Mouse (Mus musculus) hindbrain, embryonic 11.5 days (tissue): Measurements from ENCODE around the gene Gipc2. TPM values are rescaled to one million over a fixed set of nuclear protein-coding genes. Genes with fewer than 3 reads are reported as not detected.
A peak's percentile ranks its signal among the peaks of the same experiment; 100 is the strongest.

Experiments
- ATAC-seq: fragments of 200-750 bp; cut with Nextera tagmentation; 2 replicates; pipeline ENCODE4 v1.8.0; 2017; ENCODE audit warnings: mild to moderate bottlenecking, moderate TSS enrichment, moderate library complexity; ENCODE audit not compliant: low FRiP score
- DNase-seq: peaks from one replicate; pipeline ENCODE4 v3.0.0-alpha.2; 2015; ENCODE audit warnings: low spot score
- H3K27ac ChIP-seq: fragments of 300-500 bp; sonication (generic); 2 replicates; pipeline ENCODE4 v1.5.1; 2014; ENCODE audit warnings: mild to moderate bottlenecking, low read depth, low read length
- H3K27me3 ChIP-seq: fragments of 300-500 bp; sonication (generic); 2 replicates; pipeline ENCODE4 v1.6.1; 2014; ENCODE audit warnings: mild to moderate bottlenecking, low read length, moderate library complexity, mixed read lengths; ENCODE audit not compliant: control insufficient read depth, insufficient read depth
- H3K36me3 ChIP-seq: fragments of 300-500 bp; sonication (generic); 2 replicates; pipeline ENCODE4 v1.6.1; 2014; ENCODE audit warnings: mild to moderate bottlenecking, low read length, moderate library complexity, mixed read lengths; ENCODE audit not compliant: control insufficient read depth, insufficient read depth
- H3K4me1 ChIP-seq: fragments of 300-500 bp; sonication (generic); replicated peaks from 2 replicates; pipeline ENCODE4 v1.6.1; 2014; ENCODE audit warnings: low read length, mixed read lengths; ENCODE audit not compliant: control insufficient read depth, insufficient read depth
- H3K4me2 ChIP-seq: fragments of 300-500 bp; sonication (generic); replicated peaks from 2 replicates; pipeline ENCODE4 v1.6.1; 2014; ENCODE audit warnings: mild to moderate bottlenecking, low read depth, low read length
- H3K4me3 ChIP-seq: fragments of 300-500 bp; sonication (generic); 2 replicates; pipeline ENCODE4 v1.5.1; 2014; ENCODE audit warnings: low read depth, low read length
- H3K9ac ChIP-seq: fragments of 300-500 bp; sonication (generic); 2 replicates; pipeline ENCODE4 v1.6.1; 2014; ENCODE audit warnings: low read depth, low read length
- H3K9me3 ChIP-seq: fragments of 300-500 bp; sonication (generic); 2 replicates; pipeline ENCODE4 v1.6.1; 2016; ENCODE audit warnings: low read length; ENCODE audit not compliant: control insufficient read depth
- WGBS: fragments of 180-500 bp; shearing (Covaris S2); extraction: QIAGEN DNeasy Blood & Tissue Kit; methylation state at CpG from one replicate; pipeline ENCODE4 v1.1.7; 2014; 5-methylcytosine and 5-hydroxymethylcytosine counted together
- polyA plus RNA-seq: library from polyadenylated mRNA; unstranded; fragments of >200 nt; fragmentation: Nextera tagmentation; extraction: Ambion mirVana; gene quantifications from 2 replicates; pipeline ENCODE4 v1.2.1, GENCODE M21; 2014

The Gipc2 gene
- polyA plus RNA-seq, 1 experiment from 2014 or later: 5.0 TPM

GRCm38 (mm10) chr3:152165351-152166098 is 505 bp downstream of the Gipc2 start:
- Histone ChIP-seq H3K9me3 (no peaks in the 10 kb centered on the region), H3K27ac (no peak overlapping the region), H3K4me2 (peak overlapping the region; percentile 98), H3K36me3 (no peaks in the 10 kb centered on the region), H3K27me3 (peaks cover 10% of the 10 kb centered on the region), H3K4me3 (peak overlapping the region; percentile 56), H3K9ac (peak overlapping the region; percentile 56), H3K4me1 (peaks cover 4% of the 10 kb centered on the region; the same call in 1 of the 2 replicates)
- DNase-seq: peak; percentile 63
- 2% methylated on average over 53 of the region's 53 CpGs for WGBS
- peak; percentile 68 for ATAC-seq

DNA sequence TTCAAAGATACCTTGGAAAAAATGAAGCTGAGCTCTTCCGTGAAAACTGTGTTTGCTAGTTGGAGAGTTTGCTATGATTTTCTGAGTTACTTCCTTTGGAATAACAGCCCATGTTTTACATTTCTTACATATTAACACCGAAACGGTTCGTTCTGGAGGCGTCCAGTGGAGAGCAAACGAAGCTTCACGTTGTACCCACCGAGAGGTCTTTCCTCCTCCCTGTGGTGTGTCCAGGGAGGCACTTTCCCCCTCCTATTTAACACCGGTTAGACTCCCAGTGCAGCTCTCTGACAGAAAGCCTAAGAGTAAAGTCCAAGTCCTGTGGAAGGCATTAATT is 1.0 kb downstream of the Gipc2 start:
- DNase-seq: no peak
- peak overlapping the region; percentile 56; the same call in 1 of the 2 replicates for H3K4me3 ChIP-seq
- peak overlapping the region; percentile 98 for H3K4me2 ChIP-seq
- peaks cover 4% of the 10 kb centered on the region; the same call in 1 of the 2 replicates for H3K4me1 ChIP-seq
- no peaks in the 10 kb centered on the region for H3K9me3 ChIP-seq
- WGBS: 20% methylated on average over 9 of the region's 9 CpGs
- H3K27ac ChIP-seq: no peak overlapping the region
- peaks cover 10% of the 10 kb centered on the region for H3K27me3 ChIP-seq
- no peak overlapping the region for H3K9ac ChIP-seq
- H3K36me3 ChIP-seq: no peaks in the 10 kb centered on the region
- ATAC-seq: no peak

- no peak for ATAC-seq
Measured at GRCm38 (mm10) chr3:152163320-152163719, 2.7 kb downstream of the Gipc2 start.

DNA sequence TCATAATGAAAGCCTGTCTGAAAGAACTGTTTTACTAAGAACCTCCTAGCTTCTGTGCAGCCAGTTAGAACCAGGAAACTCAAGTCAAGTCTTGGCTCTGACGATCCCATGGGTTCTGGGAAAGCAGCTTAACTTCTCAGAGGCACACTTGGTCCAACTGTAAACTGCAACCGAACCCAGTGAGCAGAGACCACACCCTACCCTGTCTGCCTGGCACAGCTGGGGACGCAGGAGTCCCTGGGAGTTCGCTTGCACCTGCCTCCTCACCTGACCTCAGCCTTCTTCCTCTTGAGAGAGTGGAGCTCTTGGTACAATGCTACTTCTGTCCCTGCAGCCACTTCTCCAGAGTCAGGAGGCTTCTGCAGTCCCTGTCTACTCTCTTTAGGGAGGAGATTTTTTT is 5.4 kb downstream of the Gipc2 start:
- ATAC-seq (no peak), DNase-seq (no peak)
- H3K27ac ChIP-seq: no peak overlapping the region
- peaks cover under 1% of the 10 kb centered on the region; the same call in 1 of the 2 replicates for H3K4me1 ChIP-seq
- no peaks in the 10 kb centered on the region for H3K9me3 ChIP-seq
- H3K36me3 ChIP-seq: no peaks in the 10 kb centered on the region
- no peak overlapping the region for H3K4me2 ChIP-seq
- no peak overlapping the region for H3K4me3 ChIP-seq
- peaks cover 6% of the 10 kb centered on the region for H3K27me3 ChIP-seq
- 67% methylated on average over 4 of the region's 4 CpGs for WGBS
- H3K9ac ChIP-seq: no peak overlapping the region

More at GRCm38 (mm10) chr3:152163320-152163719, 2.7 kb downstream of the Gipc2 start:
- Histone ChIP-seq H3K4me3 (no peak overlapping the region), H3K27ac (no peak overlapping the region), H3K36me3 (no peaks in the 10 kb centered on the region), H3K9me3 (no peaks in the 10 kb centered on the region), H3K27me3 (peaks cover 10% of the 10 kb centered on the region), H3K4me2 (no peak overlapping the region), H3K9ac (no peak overlapping the region), H3K4me1 (peaks cover 4% of the 10 kb centered on the region; the same call in 1 of the 2 replicates)
- WGBS: 93% methylated on average over 8 of the region's 8 CpGs
- DNase-seq: no peak

DNA sequence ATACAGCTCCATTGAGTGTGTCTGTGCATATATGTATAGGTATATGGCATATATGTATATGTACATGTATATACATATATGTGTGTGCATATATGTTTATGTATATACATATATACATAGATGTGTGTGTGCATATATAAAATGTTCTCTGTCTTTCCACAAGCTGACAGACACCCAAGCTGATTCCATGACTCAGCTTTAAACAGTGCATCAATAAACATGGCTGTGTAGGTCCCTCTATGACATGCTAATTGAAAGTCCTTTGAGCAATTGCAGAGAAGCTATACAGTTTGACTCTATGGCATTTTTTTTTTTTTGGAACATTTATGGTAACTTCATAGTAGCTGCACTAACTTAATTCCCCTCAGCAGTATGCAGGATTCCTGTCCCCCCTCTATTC is 6.7 kb downstream of the Gipc2 start:
- no peak overlapping the region for H3K27ac ChIP-seq
- no peak overlapping the region for H3K4me3 ChIP-seq
- H3K36me3 ChIP-seq: no peaks in the 10 kb centered on the region
- DNase-seq (no peak), ATAC-seq (peak; percentile 28; the same call in 1 of the 2 replicates)
- no peaks in the 10 kb centered on the region for H3K4me1 ChIP-seq
- H3K4me2 ChIP-seq: no peak overlapping the region
- H3K9ac ChIP-seq: no peak overlapping the region
- H3K9me3 ChIP-seq: no peaks in the 10 kb centered on the region
- no peaks in the 10 kb centered on the region for H3K27me3 ChIP-seq

DNA sequence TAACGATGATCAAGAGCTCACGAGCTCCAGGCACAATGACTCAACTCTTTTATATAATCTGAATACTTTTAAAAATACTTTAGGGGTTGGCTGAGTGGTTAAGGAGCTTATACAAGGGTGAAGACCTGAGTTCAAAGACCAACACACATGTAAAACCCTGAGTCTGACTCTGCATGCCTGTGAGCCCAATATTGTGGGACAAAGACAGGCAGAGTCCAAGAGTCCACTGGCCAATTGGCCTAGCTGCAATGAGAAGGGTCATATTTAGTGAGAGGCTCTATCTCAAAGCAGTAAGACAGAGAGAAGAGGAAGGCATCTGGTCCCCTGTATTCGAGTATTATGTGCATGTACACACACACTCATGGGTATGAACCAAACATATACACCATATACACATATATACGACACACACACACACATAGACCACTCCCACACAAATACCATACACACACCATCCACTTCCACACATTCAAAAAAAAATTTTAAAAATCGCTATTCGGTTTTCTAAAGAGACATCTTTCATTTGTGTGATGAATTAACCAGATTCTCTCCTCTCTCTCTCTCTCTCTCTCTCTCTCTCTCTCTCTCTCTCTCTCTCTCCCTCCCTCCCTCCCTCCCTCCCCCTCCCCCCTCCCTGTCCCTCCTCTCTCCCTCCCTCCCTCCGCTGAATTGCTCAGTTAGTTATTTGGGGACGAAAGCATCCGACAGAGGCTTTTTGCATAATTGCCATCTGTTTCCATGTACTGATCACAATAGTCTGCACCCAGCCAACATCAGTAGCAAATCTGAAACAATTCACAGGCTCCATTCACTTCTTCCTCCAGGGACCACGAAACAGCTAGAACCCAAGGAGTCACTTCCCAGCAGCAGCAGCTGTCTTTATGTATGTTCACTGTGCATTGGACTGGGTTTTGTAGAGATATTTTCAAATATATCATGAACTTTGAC is 7.4 kb downstream of the Gipc2 start:
- H3K27ac ChIP-seq: no peak overlapping the region
- 73% methylated on average over 10 of the region's 10 CpGs for WGBS
- peak; percentile 78 for ATAC-seq

DNA sequence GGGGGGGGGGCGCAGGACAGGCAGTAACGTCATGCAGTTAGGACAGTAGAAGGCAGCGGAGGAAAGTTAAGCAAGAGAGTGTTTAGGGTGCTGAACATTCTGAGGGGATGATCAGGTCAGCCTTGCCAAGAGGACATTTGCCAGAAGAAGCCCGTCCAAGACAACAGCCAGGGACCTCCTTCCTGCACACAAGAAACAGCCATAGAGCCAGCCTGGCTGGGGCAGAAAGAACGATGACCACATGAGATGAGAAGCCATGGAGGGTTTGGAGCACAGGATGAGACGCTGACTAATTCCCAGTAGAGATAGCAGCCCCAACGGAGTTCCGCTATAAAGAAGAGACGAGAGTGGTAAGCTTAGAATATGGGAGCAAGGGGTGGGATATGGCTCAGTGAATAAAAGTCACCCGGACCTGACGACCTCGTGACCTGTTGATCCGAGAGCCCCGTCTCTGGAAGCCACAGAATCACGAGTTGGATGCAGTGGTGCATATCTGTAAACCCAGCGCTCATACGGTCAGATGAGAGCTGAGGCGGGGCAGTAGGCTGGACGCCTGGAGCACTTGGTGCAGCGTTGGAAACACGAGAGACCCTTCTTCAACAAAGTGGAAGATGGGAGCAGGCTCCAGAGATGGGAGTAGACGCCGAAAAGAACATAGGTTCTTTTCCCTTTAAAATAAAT is 9.1 kb downstream of the Gipc2 start:
- H3K27ac ChIP-seq: no peak overlapping the region
- no peak overlapping the region for H3K4me3 ChIP-seq
- H3K36me3 ChIP-seq: no peaks in the 10 kb centered on the region
- ATAC-seq (no peak), DNase-seq (no peak)
- H3K4me1 ChIP-seq: no peaks in the 10 kb centered on the region
- no peaks in the 10 kb centered on the region for H3K9me3 ChIP-seq
- H3K4me2 ChIP-seq: no peak overlapping the region
- 78% methylated on average over 22 of the region's 23 CpGs for WGBS
- no peak overlapping the region for H3K9ac ChIP-seq
- no peaks in the 10 kb centered on the region for H3K27me3 ChIP-seq

More for the DNA sequence above, 7.4 kb downstream of the Gipc2 start:
- Histone ChIP-seq H3K9ac (no peak overlapping the region), H3K4me2 (no peak overlapping the region), H3K4me1 (no peaks in the 10 kb centered on the region), H3K36me3 (no peaks in the 10 kb centered on the region), H3K4me3 (no peak overlapping the region), H3K27me3 (no peaks in the 10 kb centered on the region), H3K9me3 (no peaks in the 10 kb centered on the region)
- no peak for DNase-seq

DNA sequence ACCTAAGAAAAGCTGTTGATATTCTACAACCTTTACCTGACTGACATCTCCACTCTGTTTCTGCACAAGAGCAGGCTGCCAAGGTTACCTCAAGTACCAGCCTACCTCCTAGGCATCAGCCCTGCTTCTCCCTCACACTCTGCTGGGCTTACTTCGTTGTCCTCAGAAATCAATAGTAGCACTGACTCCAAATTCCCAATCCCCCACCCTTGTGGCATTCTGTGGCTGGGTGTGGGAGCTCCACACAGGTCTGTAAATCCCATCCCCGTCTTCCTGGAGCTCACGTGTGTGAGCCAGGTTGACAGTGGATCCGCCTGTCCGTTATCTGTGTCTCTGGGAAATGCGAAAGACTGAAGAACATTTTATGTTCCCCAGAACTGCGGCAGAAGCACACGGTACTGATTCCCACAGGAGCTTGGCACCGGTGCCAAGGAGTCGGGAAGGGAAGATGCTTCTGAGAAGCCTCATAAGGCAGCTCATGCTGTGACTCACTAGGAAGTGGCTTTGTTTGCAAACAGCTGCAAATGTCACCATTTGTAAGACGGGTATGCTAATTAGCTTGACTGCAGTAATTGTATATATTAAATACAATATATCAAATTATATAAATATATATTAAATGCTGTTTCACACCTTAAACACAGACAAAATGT is 10.6 kb downstream of the Gipc2 start:
- Histone ChIP-seq H3K9ac (no peak overlapping the region), H3K4me1 (no peaks in the 10 kb centered on the region), H3K27ac (no peak overlapping the region), H3K9me3 (no peaks in the 10 kb centered on the region), H3K36me3 (no peaks in the 10 kb centered on the region), H3K4me2 (no peak overlapping the region), H3K27me3 (no peaks in the 10 kb centered on the region), H3K4me3 (no peak overlapping the region)
- 53% methylated on average over 11 of the region's 11 CpGs for WGBS
- DNase-seq: no peak
- ATAC-seq: no peak
